Mouse (Mus musculus): ENCODE measurements at regions not wholly inside any gene's neighbourhood (a gene's known extent, or its start where the extent isn't known, plus 50 kb on each side); places are given as distances from the start of the nearest gene placed in this dataset.

DNA sequence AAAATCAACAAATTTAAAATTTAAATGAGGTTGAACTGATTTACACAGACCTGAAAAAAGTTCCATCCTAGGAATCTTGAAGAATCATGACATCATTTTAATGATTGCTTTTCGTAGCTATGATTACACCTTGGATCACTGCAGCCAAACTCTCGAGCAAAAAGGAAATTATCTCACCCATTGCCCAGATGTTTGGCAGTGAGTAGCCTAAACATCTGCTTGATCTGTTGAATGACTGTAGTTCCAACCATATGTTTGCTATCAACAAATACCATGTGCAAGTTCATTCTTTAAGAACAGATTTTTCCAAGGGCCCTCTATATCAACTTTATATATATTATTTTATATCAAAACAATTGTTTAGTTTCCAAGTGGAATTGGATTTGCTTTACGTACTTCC, 296.6 kb downstream of the Dmac1 start:
- no peak for DNase-seq (ENCODE audit: extremely low spot score in 1 of 2, low spot score in 1 of 2)

- peak in 1 of 2 experiments; percentile 4 for DNase-seq (ENCODE audit: extremely low spot score in 1 of 2, low spot score in 1 of 2)
Observed at GRCm38 (mm10) chr4:74972143-74972542, 306.0 kb downstream of the Dmac1 start.
